Mouse (Mus musculus) forebrain, postnatal 0 days (tissue): ENCODE results near the gene Cluh. TPM values are rescaled to one million over a fixed set of nuclear protein-coding genes. Genes with fewer than 3 reads are reported as not detected.
A peak's percentile ranks its signal among the peaks of the same experiment; 100 is the strongest.

Experiments
- ATAC-seq: fragments of 200-750 bp; cut with Nextera tagmentation; 2 replicates; pipeline ENCODE4 v1.8.0; 2017; ENCODE audit warnings: mild to moderate bottlenecking, moderate library complexity
- DNase-seq: peaks from one replicate; pipeline ENCODE4 v3.0.0-alpha.2; 2015
- H3K27ac ChIP-seq: fragments of 300-500 bp; sonication (generic); 2 replicates; pipeline ENCODE4 v1.5.1; 2014; ENCODE audit warnings: low read depth, mild to moderate bottlenecking, antibody characterized with exemption, low read length, moderate library complexity, mixed read lengths
- H3K27me3 ChIP-seq: fragments of 300-500 bp; sonication (generic); 2 replicates; pipeline ENCODE4 v1.6.1; 2014; ENCODE audit warnings: mild to moderate bottlenecking, low read length, mixed read lengths; ENCODE audit not compliant: insufficient read depth
- H3K36me3 ChIP-seq: fragments of 300-500 bp; sonication (generic); 2 replicates; pipeline ENCODE4 v1.6.1; 2014; ENCODE audit warnings: mild to moderate bottlenecking, moderate library complexity; ENCODE audit not compliant: insufficient read depth
- H3K4me1 ChIP-seq: fragments of 300-500 bp; sonication (generic); 2 replicates; pipeline ENCODE4 v1.6.1; 2014; ENCODE audit warnings: antibody characterized with exemption; ENCODE audit not compliant: insufficient read depth
- H3K4me2 ChIP-seq: fragments of 300-500 bp; sonication (generic); 2 replicates; pipeline ENCODE4 v1.6.1; 2014; ENCODE audit warnings: low read depth, mild to moderate bottlenecking, moderate library complexity
- H3K4me3 ChIP-seq: fragments of 300-500 bp; sonication (generic); 2 replicates; pipeline ENCODE4 v1.5.1; 2014; ENCODE audit warnings: low read depth, low read length, mixed read lengths
- H3K9ac ChIP-seq: fragments of 300-500 bp; sonication (generic); 2 replicates; pipeline ENCODE4 v1.6.1; 2014; ENCODE audit warnings: mild to moderate bottlenecking
- H3K9me3 ChIP-seq: fragments of 300-500 bp; sonication (generic); 2 replicates; pipeline ENCODE4 v1.6.1; 2016; ENCODE audit warnings: low read length
- CTCF ChIP-seq: sonication (generic); IDR thresholded peaks from 2 replicates; pipeline ENCODE4 v1.5.1; 2016; ENCODE audit warnings: antibody characterized with exemption, control low read depth, low read depth
- WGBS: fragments of 180-500 bp; shearing (Covaris S2); extraction: QIAGEN DNeasy Blood & Tissue Kit; methylation state at CpG from one replicate; pipeline ENCODE4 v1.1.7; 2014; 5-methylcytosine and 5-hydroxymethylcytosine counted together
- polyA plus RNA-seq: library from polyadenylated mRNA; unstranded; fragments of >200 nt; fragmentation: Nextera tagmentation; extraction: Ambion mirVana; gene quantifications from 2 replicates; pipeline ENCODE4 v1.2.1, GENCODE M21; 2015
- total RNA-seq: library from RNA; depleted of rRNA; stranded (reverse); fragments of >200 nt; gene quantifications from 2 replicates; pipeline ENCODE4 v1.2.3, GENCODE M21; 2014

Gene Cluh
- total and polyA plus RNA-seq, 2 experiments from 2014 or later, result 12.9 to 62.4 TPM

GRCm38 (mm10) chr11:74631880-74632789 lies 17.2 kb upstream of the Cluh start:
- no peaks in the 10 kb centered on the region for H3K27me3 ChIP-seq
- H3K36me3 ChIP-seq, result peaks cover 21% of the 10 kb centered on the region
- H3K9me3 ChIP-seq, result no peaks in the 10 kb centered on the region
- H3K4me2 ChIP-seq, result no peak overlapping the region
- no peak overlapping the region for H3K4me3 ChIP-seq
- H3K27ac ChIP-seq, result no peak overlapping the region
- ATAC-seq, result no peak
- WGBS, result 71% methylated on average over 7 of the region's 7 CpGs
- TF ChIP-seq CTCF, result no peak
- no peak for DNase-seq
- H3K4me1 ChIP-seq, result no peaks in the 10 kb centered on the region
- H3K9ac ChIP-seq, result no peak overlapping the region

DNA sequence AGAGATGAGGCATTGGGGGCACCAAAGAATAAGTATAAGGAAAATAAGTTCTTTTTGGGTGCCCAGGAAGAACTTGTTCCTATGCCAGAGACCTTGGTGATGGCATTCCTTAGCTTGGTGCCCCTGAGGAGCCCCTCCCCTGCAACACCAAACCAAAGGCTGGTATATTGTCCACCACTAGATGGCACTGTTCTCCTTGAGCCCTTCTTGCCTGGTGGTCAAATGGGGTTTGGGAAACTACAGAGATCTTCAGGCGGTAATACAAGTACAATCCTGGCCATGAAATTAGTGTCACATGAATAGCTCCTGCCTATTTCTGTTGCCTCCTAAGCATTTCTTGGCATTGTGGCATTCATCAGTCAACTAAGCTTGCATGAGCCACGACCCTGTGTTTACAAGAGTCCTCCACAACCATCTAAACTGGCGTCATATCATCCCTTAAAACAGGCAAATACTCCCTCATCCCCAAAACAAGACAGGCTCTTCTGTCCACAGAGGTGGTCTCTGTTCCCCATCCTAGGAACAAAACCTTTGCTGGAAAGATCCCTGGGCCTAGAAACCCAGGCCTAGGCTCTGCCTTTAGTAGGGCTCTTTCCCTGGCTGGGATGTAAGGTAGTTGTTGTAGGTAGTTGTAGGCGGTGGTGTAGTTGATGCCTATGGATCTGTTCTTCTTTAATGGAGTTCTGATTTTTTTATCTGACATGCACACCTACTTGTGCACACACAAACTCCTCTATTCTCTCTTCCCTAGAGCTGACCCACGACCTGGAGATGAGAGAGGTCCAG lies 14.6 kb upstream of the Cluh start:
- peak; percentile 91 for TF ChIP-seq CTCF
- Histone ChIP-seq H3K4me2 (no peak overlapping the region), H3K27ac (no peak overlapping the region), H3K27me3 (no peaks in the 10 kb centered on the region), H3K36me3 (peaks cover 15% of the 10 kb centered on the region), H3K9ac (no peak overlapping the region), H3K4me1 (peaks cover 5% of the 10 kb centered on the region; the same call in 1 of the 2 replicates), H3K4me3 (no peak overlapping the region), H3K9me3 (no peaks in the 10 kb centered on the region)
- 62% methylated on average over 5 of the region's 5 CpGs for WGBS
- ATAC-seq (no peak), DNase-seq (peak; percentile 78)

- Histone ChIP-seq H3K4me2 (peak overlapping the region; percentile 87), H3K36me3 (peaks cover 6% of the 10 kb centered on the region), H3K9me3 (no peaks in the 10 kb centered on the region), H3K4me1 (peaks cover 5% of the 10 kb centered on the region; the same call in 1 of the 2 replicates), H3K27ac (peak overlapping the region; percentile 81), H3K27me3 (no peaks in the 10 kb centered on the region), H3K4me3 (peak overlapping the region; percentile 51), H3K9ac (peak overlapping the region; percentile 70)
- WGBS, result 21% methylated on average over 8 of the region's 8 CpGs
- ATAC-seq (no peak), DNase-seq (no peak)
- no peak for TF ChIP-seq CTCF
These were observed 11.8 kb upstream of the Cluh start for GRCm38 (mm10) chr11:74637486-74637885.

- ATAC-seq (peak; percentile 86), DNase-seq (peak; percentile 74)
- Histone ChIP-seq H3K4me1 (peaks cover 5% of the 10 kb centered on the region; the same call in 1 of the 2 replicates), H3K36me3 (peaks cover 6% of the 10 kb centered on the region), H3K4me2 (peak overlapping the region; percentile 87), H3K27me3 (no peaks in the 10 kb centered on the region), H3K9ac (peak overlapping the region; percentile 70), H3K27ac (peak overlapping the region; percentile 81), H3K9me3 (no peaks in the 10 kb centered on the region), H3K4me3 (peak overlapping the region; percentile 51)
- 2% methylated on average over 78 of the region's 86 CpGs for WGBS
- TF ChIP-seq CTCF, result peak; percentile 64
These were observed 11.1 kb upstream of the Cluh start for GRCm38 (mm10) chr11:74637971-74638790.

GRCm38 (mm10) chr11:74638791-74639411 lies 10.4 kb upstream of the Cluh start:
- Histone ChIP-seq H3K27me3 (no peaks in the 10 kb centered on the region), H3K4me1 (peaks cover 5% of the 10 kb centered on the region; the same call in 1 of the 2 replicates), H3K4me2 (peak overlapping the region; percentile 87), H3K36me3 (peaks cover 6% of the 10 kb centered on the region), H3K9ac (peak overlapping the region; percentile 70), H3K27ac (peak overlapping the region; percentile 81; the same call in 1 of the 2 replicates), H3K4me3 (peak overlapping the region; percentile 51), H3K9me3 (no peaks in the 10 kb centered on the region)
- peak; percentile 44 for ATAC-seq
- DNase-seq, result no peak
- 12% methylated on average over 9 of the region's 9 CpGs for WGBS
- no peak for TF ChIP-seq CTCF

DNA sequence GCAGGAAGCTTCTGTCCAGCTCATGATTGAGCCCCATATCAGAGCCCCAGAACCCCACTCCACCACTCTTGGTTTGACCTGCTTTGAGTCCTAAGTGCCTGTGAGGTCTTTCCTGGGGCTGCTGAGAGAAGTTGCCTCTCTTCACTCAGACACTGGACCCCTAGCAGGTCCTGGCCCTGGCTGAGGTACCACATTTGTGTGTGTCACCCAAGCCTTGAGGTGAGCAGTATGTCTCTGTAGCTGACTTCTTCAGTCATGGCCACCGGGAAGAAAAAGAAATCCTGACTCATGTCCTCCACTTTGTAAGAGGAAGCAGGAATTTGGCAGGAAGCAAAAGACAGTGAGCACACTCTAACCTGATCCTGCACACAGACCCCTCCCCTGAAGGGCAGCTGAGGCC lies 9.7 kb upstream of the Cluh start:
- Histone ChIP-seq H3K4me2 (no peak overlapping the region), H3K9ac (no peak overlapping the region), H3K27ac (no peak overlapping the region), H3K4me3 (no peak overlapping the region), H3K4me1 (peaks cover 5% of the 10 kb centered on the region; the same call in 1 of the 2 replicates), H3K9me3 (no peaks in the 10 kb centered on the region), H3K36me3 (peaks cover 6% of the 10 kb centered on the region), H3K27me3 (no peaks in the 10 kb centered on the region)
- TF ChIP-seq CTCF, result no peak
- DNase-seq (no peak), ATAC-seq (no peak)
- 82% methylated on average over 1 of the region's 1 CpGs for WGBS
